Mouse (Mus musculus): ENCODE results near the gene Pnpla3.

Pnpla3 gene

GRCm38 (mm10) chr15:84216461-84217084 lies 48.9 kb downstream of the Pnpla3 start:
- DNase-seq (ENCODE audit: extremely low read depth, low read depth), result no peak

GRCm38 (mm10) chr15:84217969-84218782 lies 50.5 kb downstream of the Pnpla3 start:
- DNase-seq (ENCODE audit: extremely low read depth, low read depth), result no peak

- DNase-seq (ENCODE audit: extremely low read depth, low read depth), result no peak
Measured at GRCm38 (mm10) chr15:84218783-84219271, 51.2 kb downstream of the Pnpla3 start.

GRCm38 (mm10) chr15:84221539-84221938 lies 53.9 kb downstream of the Pnpla3 start:
- DNase-seq (ENCODE audit: extremely low read depth, low read depth), result no peak

- DNase-seq (ENCODE audit: extremely low read depth, low read depth), result no peak
Measured at GRCm38 (mm10) chr15:84223423-84223822, 55.8 kb downstream of the Pnpla3 start.

GRCm38 (mm10) chr15:84224779-84225178 lies 57.1 kb downstream of the Pnpla3 start:
- DNase-seq (ENCODE audit: extremely low read depth, low read depth), result no peak

- no peak for DNase-seq (ENCODE audit: extremely low read depth, low read depth)
Measured at GRCm38 (mm10) chr15:84226918-84227317, 59.3 kb downstream of the Pnpla3 start.

GRCm38 (mm10) chr15:84230661-84231060 lies 63.0 kb downstream of the Pnpla3 start:
- peak; percentile 76 for DNase-seq (ENCODE audit: extremely low read depth, low read depth)

GRCm38 (mm10) chr15:84231113-84231712 lies 63.6 kb downstream of the Pnpla3 start:
- peak; percentile 89 for DNase-seq (ENCODE audit: extremely low read depth, low read depth)

- DNase-seq (ENCODE audit: extremely low read depth, low read depth), result peak; percentile 44
Measured at GRCm38 (mm10) chr15:84231721-84232561, 64.3 kb downstream of the Pnpla3 start, which contains the start of gene Parvb. Gene Parvb (plus strand): TSS chr15:84232043.

- no peak for DNase-seq (ENCODE audit: extremely low read depth, low read depth)
Measured at GRCm38 (mm10) chr15:84232609-84233008, 65.0 kb downstream of the Pnpla3 start.

GRCm38 (mm10) chr15:84234794-84235581 lies 67.4 kb downstream of the Pnpla3 start:
- no peak for DNase-seq (ENCODE audit: extremely low read depth, low read depth)

- DNase-seq (ENCODE audit: extremely low read depth, low read depth), result peak; percentile 32
Measured at GRCm38 (mm10) chr15:84235646-84236045, 68.0 kb downstream of the Pnpla3 start.

Data from MEL-GATA-1-ER (cell line).